Mouse (Mus musculus) midbrain, postnatal 0 days (tissue): ENCODE results near the gene Wwox. TPM values are rescaled to one million over a fixed set of nuclear protein-coding genes. Genes with fewer than 3 reads are reported as not detected.
"Not testable (repeated sequence)": the region's sequence is repeated elsewhere in the genome, so short reads cannot be mapped to it uniquely, and the experiment has no call there.

Experiments
- ATAC-seq: fragments of 200-750 bp; cut with Nextera tagmentation; 2 replicates; pipeline ENCODE4 v1.8.0; 2017; ENCODE audit warnings: moderate number of reproducible peaks, mild to moderate bottlenecking, moderate TSS enrichment, moderate library complexity; ENCODE audit not compliant: low FRiP score
- DNase-seq: peaks from one replicate; pipeline ENCODE4 v3.0.0-alpha.2; 2015; ENCODE audit warnings: low spot score
- H3K27ac ChIP-seq: fragments of 300-500 bp; sonication (generic); 2 replicates; pipeline ENCODE4 v1.5.1; 2014; ENCODE audit warnings: low read depth, mild to moderate bottlenecking, low read length, mixed read lengths
- H3K27me3 ChIP-seq: fragments of 300-500 bp; sonication (generic); 2 replicates; pipeline ENCODE4 v1.6.1; 2014; ENCODE audit warnings: low read length, control low read depth, mixed read lengths; ENCODE audit not compliant: insufficient read depth
- H3K36me3 ChIP-seq: fragments of 300-500 bp; sonication (generic); 2 replicates; pipeline ENCODE4 v1.6.1; 2014; ENCODE audit warnings: low read length, control low read depth, mixed read lengths; ENCODE audit not compliant: insufficient read depth
- H3K4me1 ChIP-seq: fragments of 300-500 bp; sonication (generic); 2 replicates; pipeline ENCODE4 v1.6.1; 2014; ENCODE audit warnings: mild to moderate bottlenecking, control low read depth, antibody characterized with exemption, low read length, mixed read lengths; ENCODE audit not compliant: insufficient read depth
- H3K4me2 ChIP-seq: fragments of 300-500 bp; sonication (generic); 2 replicates; pipeline ENCODE4 v1.6.1; 2014; ENCODE audit warnings: low read depth, mild to moderate bottlenecking, low read length, mixed read lengths; ENCODE audit not compliant: poor library complexity, severe bottlenecking
- H3K4me3 ChIP-seq: fragments of 300-500 bp; sonication (generic); 2 replicates; pipeline ENCODE4 v1.5.1; 2014; ENCODE audit warnings: low read depth, mild to moderate bottlenecking, low read length, moderate library complexity
- H3K9ac ChIP-seq: fragments of 300-500 bp; sonication (generic); replicated peaks from 2 replicates; pipeline ENCODE4 v1.6.1; 2014; ENCODE audit warnings: mild to moderate bottlenecking, low read length, moderate library complexity, mixed read lengths; ENCODE audit not compliant: poor library complexity, severe bottlenecking
- H3K9me3 ChIP-seq: fragments of 300-500 bp; sonication (generic); 2 replicates; pipeline ENCODE4 v1.6.1; 2016; ENCODE audit warnings: low read length, control low read depth
- CTCF ChIP-seq: IDR thresholded peaks from 2 replicates; pipeline ENCODE4 v1.5.1; 2016; ENCODE audit warnings: antibody characterized with exemption, mild to moderate bottlenecking
- WGBS: fragments of 180-500 bp; shearing (Covaris S2); extraction: QIAGEN DNeasy Blood & Tissue Kit; methylation state at CpG from one replicate; pipeline ENCODE4 v1.1.7; 2014; 5-methylcytosine and 5-hydroxymethylcytosine counted together
- polyA plus RNA-seq: library from polyadenylated mRNA; unstranded; fragments of >200 nt; fragmentation: Nextera tagmentation; extraction: Ambion mirVana; gene quantifications from 2 replicates; pipeline ENCODE4 v1.2.1, GENCODE M21; 2015
- total RNA-seq: library from RNA; depleted of rRNA; stranded (reverse); fragments of >200 nt; gene quantifications from 2 replicates; pipeline ENCODE4 v1.2.3, GENCODE M21; 2014

Gene Wwox
- total and polyA plus RNA-seq, 2 experiments from 2014 or later = 15.4 to 17.2 TPM

- no peak for ATAC-seq
- no peak for TF ChIP-seq CTCF
- H3K9me3 ChIP-seq = no peaks in the 10 kb centered on the region
- no peak overlapping the region for H3K4me3 ChIP-seq
- H3K27ac ChIP-seq = no peak overlapping the region
- no peak for DNase-seq
- 75% methylated on average over 5 of the region's 5 CpGs for WGBS
- H3K4me2 ChIP-seq = no peak overlapping the region
- H3K36me3 ChIP-seq = no peaks in the 10 kb centered on the region
- H3K4me1 ChIP-seq = no peaks in the 10 kb centered on the region
- H3K9ac ChIP-seq = no peak overlapping the region
- no peaks in the 10 kb centered on the region for H3K27me3 ChIP-seq
Observed at GRCm38 (mm10) chr8:114826991-114827390, 387.5 kb downstream of the Wwox start.

- H3K9me3 ChIP-seq, H3K27me3 ChIP-seq, H3K36me3 ChIP-seq, ATAC-seq, H3K4me3 ChIP-seq, DNase-seq, H3K27ac ChIP-seq, H3K4me2 ChIP-seq, H3K4me1 ChIP-seq, H3K9ac ChIP-seq: not testable (repeated sequence)
- 70% methylated on average over 1 of the region's 1 CpGs for WGBS
Observed at GRCm38 (mm10) chr8:114827810-114828209, 388.4 kb downstream of the Wwox start.

- Histone ChIP-seq H3K4me3 (no peak overlapping the region), H3K4me2 (no peak overlapping the region), H3K9me3 (no peaks in the 10 kb centered on the region), H3K9ac (no peak overlapping the region), H3K27me3 (no peaks in the 10 kb centered on the region), H3K27ac (no peak overlapping the region), H3K36me3 (no peaks in the 10 kb centered on the region), H3K4me1 (no peaks in the 10 kb centered on the region)
- no peak for ATAC-seq
- no peak for TF ChIP-seq CTCF
- WGBS = 86% methylated on average over 9 of the region's 9 CpGs
- no peak for DNase-seq
Observed at GRCm38 (mm10) chr8:114831595-114831994, 392.1 kb downstream of the Wwox start.

- Histone ChIP-seq H3K36me3 (no peaks in the 10 kb centered on the region), H3K9me3 (no peaks in the 10 kb centered on the region), H3K9ac (no peak overlapping the region), H3K27ac (no peak overlapping the region), H3K4me1 (no peaks in the 10 kb centered on the region), H3K4me3 (no peak overlapping the region), H3K27me3 (no peaks in the 10 kb centered on the region), H3K4me2 (no peak overlapping the region)
- 89% methylated on average over 8 of the region's 8 CpGs for WGBS
- DNase-seq (no peak), ATAC-seq (no peak)
- TF ChIP-seq CTCF = no peak
Observed at GRCm38 (mm10) chr8:114832251-114832774, 392.9 kb downstream of the Wwox start.

GRCm38 (mm10) chr8:114834730-114835129 is 395.3 kb downstream of the Wwox start:
- H3K4me1 ChIP-seq = no peaks in the 10 kb centered on the region
- no peak overlapping the region for H3K9ac ChIP-seq
- H3K4me2 ChIP-seq = no peak overlapping the region
- no peak overlapping the region for H3K27ac ChIP-seq
- no peaks in the 10 kb centered on the region for H3K27me3 ChIP-seq
- DNase-seq = no peak
- WGBS = 89% methylated on average over 15 of the region's 15 CpGs
- ATAC-seq = no peak
- no peak overlapping the region for H3K4me3 ChIP-seq
- no peaks in the 10 kb centered on the region for H3K36me3 ChIP-seq
- H3K9me3 ChIP-seq = no peaks in the 10 kb centered on the region
- no peak for TF ChIP-seq CTCF

- Histone ChIP-seq H3K4me2 (no peak overlapping the region), H3K9ac (no peak overlapping the region), H3K9me3 (no peaks in the 10 kb centered on the region), H3K36me3 (no peaks in the 10 kb centered on the region), H3K27me3 (no peaks in the 10 kb centered on the region), H3K27ac (no peak overlapping the region), H3K4me3 (no peak overlapping the region), H3K4me1 (no peaks in the 10 kb centered on the region)
- DNase-seq (no peak), ATAC-seq (no peak)
- no peak for TF ChIP-seq CTCF
- WGBS = 93% methylated on average over 10 of the region's 10 CpGs
Observed at GRCm38 (mm10) chr8:114839998-114840397, 400.5 kb downstream of the Wwox start.
